10 mouse cellular contexts compared by ENCODE assay signal in genomic region chr2:21292669-21293151, GRCm38 (mm10).
DNase-seq lines count a peak whose midpoint lies in the region; ATAC-seq and TF ChIP-seq lines count a peak whose summit lies in the region.
"Had no signal": no experiment of that assay in that cellular context is flagged by ENCODE, and none has a peak within 500 bp of the region (broad histone marks: within the 10 kb centered on the region; RNA-seq: fewer than 3 reads in every experiment).

No protein-coding gene starts in this region.

- no peak for TF ChIP-seq CTCF in thymus, adult 2 months (IDR thresholded peaks at IDR 0.05; ENCODE audit: borderline replicate concordance, control insufficient read depth, extremely low read depth, insufficient read depth, low read length, poor library complexity)
- TF ChIP-seq CTCF in liver, postnatal 0 days (IDR thresholded peaks at IDR 0.05; ENCODE audit: low read depth) = no peak

- H3K4me3 ChIP-seq in embryonic facial prominence, embryonic 11.5 days (ENCODE audit: low read depth, low read length) = no peak overlapping the region
- no peak overlapping the region for H3K4me3 ChIP-seq in embryonic facial prominence, embryonic 10.5 days
- H3K4me3 ChIP-seq in thymus, adult 2 months (ENCODE audit: control insufficient read depth, insufficient read depth, low read length) = no peak overlapping the region
- no peak overlapping the region for H3K4me3 ChIP-seq in liver, postnatal 0 days (ENCODE audit: low read depth, low read length)
- H3K4me3 ChIP-seq: liver, embryonic 13.5 days had no signal

- TF ChIP-seq POLR2A in thymus, adult 2 months (IDR thresholded peaks at IDR 0.05; ENCODE audit: control insufficient read depth, extremely low read depth, insufficient read depth, low read length, poor library complexity) = no peak

- 0 out of 2 replicates have a peak, but pooled peaks have one; percentile 39 for ATAC-seq in embryonic facial prominence, embryonic 11.5 days (replicated peaks; ENCODE audit: insufficient number of reproducible peaks, low FRiP score, low TSS enrichment, low read depth)
- ATAC-seq in frontal cortex, adult (ENCODE audit: low TSS enrichment) = peak; percentile 71
- ATAC-seq in liver, postnatal 0 days = no peak

- H3K27me3 ChIP-seq in embryonic facial prominence, embryonic 11.5 days (ENCODE audit: control insufficient read depth, insufficient read depth, low read length) = no peaks in the 10 kb centered on the region
- H3K27me3 ChIP-seq in embryonic facial prominence, embryonic 10.5 days (replicated peaks; ENCODE audit: low read depth, poor library complexity, severe bottlenecking) = no peaks in the 10 kb centered on the region
- no peaks in the 10 kb centered on the region for H3K27me3 ChIP-seq in thymus, adult 2 months (ENCODE audit: control insufficient read depth, insufficient read depth, low read length)
- H3K27me3 ChIP-seq in liver, postnatal 0 days (ENCODE audit: insufficient read depth, low read length) = no peaks in the 10 kb centered on the region
- H3K27me3 ChIP-seq: liver, embryonic 13.5 days had no signal

- no peaks in the 10 kb centered on the region for H3K9me3 ChIP-seq in embryonic facial prominence, embryonic 11.5 days (replicated peaks; ENCODE audit: control insufficient read depth, low read length)
- no peaks in the 10 kb centered on the region for H3K9me3 ChIP-seq in embryonic facial prominence, embryonic 10.5 days
- no peaks in the 10 kb centered on the region for H3K9me3 ChIP-seq in liver, postnatal 0 days (ENCODE audit: low read length)
- H3K9me3 ChIP-seq: liver, embryonic 13.5 days had no signal

- H3K27ac ChIP-seq in embryonic facial prominence, embryonic 11.5 days (replicated peaks; ENCODE audit: low read depth, low read length) = no peak overlapping the region
- H3K27ac ChIP-seq in embryonic facial prominence, embryonic 10.5 days (replicated peaks) = no peak overlapping the region
- no peak overlapping the region for H3K27ac ChIP-seq in thymus, adult 2 months (ENCODE audit: control insufficient read depth, insufficient read depth, low read length)
- no peak overlapping the region for H3K27ac ChIP-seq in liver, postnatal 0 days (ENCODE audit: low read depth)
- H3K27ac ChIP-seq: liver, embryonic 13.5 days had no signal

- no peak overlapping the region for H3K4me2 ChIP-seq in embryonic facial prominence, embryonic 11.5 days (ENCODE audit: low read depth, low read length)
- H3K4me2 ChIP-seq in liver, postnatal 0 days (ENCODE audit: low read depth, low read length) = no peak overlapping the region
- H3K4me2 ChIP-seq: heart, embryonic 11.5 days; liver, embryonic 13.5 days had no signal

- 52% methylated on average over 2 of the region's 2 CpGs for WGBS in embryonic facial prominence, embryonic 11.5 days
- WGBS in embryonic facial prominence, embryonic 10.5 days = 56% methylated on average over 2 of the region's 2 CpGs
- 72% methylated on average over 2 of the region's 2 CpGs for WGBS in thymus, adult 2 months
- 49% methylated on average over 2 of the region's 2 CpGs for WGBS in liver, postnatal 0 days (ENCODE audit: insufficient replicate concordance)

- no peak overlapping the region for H3K9ac ChIP-seq in embryonic facial prominence, embryonic 11.5 days (replicated peaks; ENCODE audit: low read length)
- H3K9ac ChIP-seq in liver, postnatal 0 days (replicated peaks) = no peak overlapping the region
- H3K9ac ChIP-seq: liver, embryonic 13.5 days had no signal

- no peaks in the 10 kb centered on the region for H3K4me1 ChIP-seq in embryonic facial prominence, embryonic 11.5 days (ENCODE audit: control insufficient read depth, insufficient read depth, low read length)
- H3K4me1 ChIP-seq in embryonic facial prominence, embryonic 10.5 days = peaks cover 4% of the 10 kb centered on the region; the same call in 1 of the 2 replicates
- no peaks in the 10 kb centered on the region for H3K4me1 ChIP-seq in thymus, adult 2 months (replicated peaks; ENCODE audit: control insufficient read depth, insufficient read depth, low read length)
- no peaks in the 10 kb centered on the region for H3K4me1 ChIP-seq in liver, postnatal 0 days (ENCODE audit: insufficient read depth)
- H3K4me1 ChIP-seq: liver, embryonic 13.5 days had no signal

- DNase-seq in embryonic facial prominence, embryonic 11.5 days (ENCODE audit: low spot score) = no peak
- DNase-seq in embryonic facial prominence, embryonic 10.5 days (ENCODE audit: low spot score) = no peak
- DNase-seq in mesoderm, embryonic 11.5 days (ENCODE audit: low read depth, low spot score) = peak; percentile 8
- peak; percentile 24 to 30 for DNase-seq in right cerebral cortex, adult 2 months (ENCODE audit: low spot score in 2 of 2)
- no peak for DNase-seq in thymus, adult 2 months
- no peak for DNase-seq in liver, postnatal 0 days
- no peak for DNase-seq in thymus, postnatal 4 days
- DNase-seq: liver, embryonic 13.5 days had no signal

- TF ChIP-seq EP300 in liver, postnatal 0 days (IDR thresholded peaks at IDR 0.05; ENCODE audit: low read depth) = no peak

- no peaks in the 10 kb centered on the region for H3K36me3 ChIP-seq in embryonic facial prominence, embryonic 11.5 days (replicated peaks; ENCODE audit: control insufficient read depth, insufficient read depth, low read depth, low read length)
- no peaks in the 10 kb centered on the region for H3K36me3 ChIP-seq in embryonic facial prominence, embryonic 10.5 days (replicated peaks)
- no peaks in the 10 kb centered on the region for H3K36me3 ChIP-seq in thymus, adult 2 months (ENCODE audit: control insufficient read depth, insufficient read depth, low read length)
- H3K36me3 ChIP-seq in liver, postnatal 0 days (replicated peaks; ENCODE audit: insufficient read depth, low read length) = no peaks in the 10 kb centered on the region
- H3K36me3 ChIP-seq: liver, embryonic 13.5 days had no signal

Comparison
In these comparisons a context has a peak if more than half of its experiments do, and no peak if none do; other contexts are left out.
1. DNase-seq: peak in mesoderm, embryonic 11.5 days (single experiment) and right cerebral cortex, adult 2 months (2 of 2); none in embryonic facial prominence, embryonic 11.5 days (single experiment), embryonic facial prominence, embryonic 10.5 days (single experiment), thymus, adult 2 months (single experiment), liver, postnatal 0 days (single experiment) and thymus, postnatal 4 days (single experiment).